Mouse (Mus musculus): ENCODE data around the gene Wdr41.

Gene Wdr41

DNA sequence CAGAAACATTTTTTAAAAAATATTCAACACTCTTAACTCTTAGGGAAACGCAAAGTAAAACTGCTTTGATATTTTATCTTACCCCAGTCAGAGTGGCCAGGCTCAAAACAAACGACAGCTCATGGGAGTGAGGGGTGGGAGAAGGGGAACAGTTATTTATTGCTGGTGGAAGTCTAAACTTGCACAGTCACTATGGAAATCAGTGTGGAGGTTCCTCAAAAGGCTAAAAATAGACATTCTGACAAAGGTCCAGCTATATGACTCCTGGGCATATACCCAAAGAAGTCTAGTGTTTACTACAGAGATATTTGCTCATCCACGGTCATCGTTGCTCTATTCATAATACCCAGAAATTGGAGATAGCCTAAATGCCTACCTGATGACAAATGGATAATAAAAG lies 62.1 kb downstream of the Wdr41 start:
- no peak for DNase-seq

DNA sequence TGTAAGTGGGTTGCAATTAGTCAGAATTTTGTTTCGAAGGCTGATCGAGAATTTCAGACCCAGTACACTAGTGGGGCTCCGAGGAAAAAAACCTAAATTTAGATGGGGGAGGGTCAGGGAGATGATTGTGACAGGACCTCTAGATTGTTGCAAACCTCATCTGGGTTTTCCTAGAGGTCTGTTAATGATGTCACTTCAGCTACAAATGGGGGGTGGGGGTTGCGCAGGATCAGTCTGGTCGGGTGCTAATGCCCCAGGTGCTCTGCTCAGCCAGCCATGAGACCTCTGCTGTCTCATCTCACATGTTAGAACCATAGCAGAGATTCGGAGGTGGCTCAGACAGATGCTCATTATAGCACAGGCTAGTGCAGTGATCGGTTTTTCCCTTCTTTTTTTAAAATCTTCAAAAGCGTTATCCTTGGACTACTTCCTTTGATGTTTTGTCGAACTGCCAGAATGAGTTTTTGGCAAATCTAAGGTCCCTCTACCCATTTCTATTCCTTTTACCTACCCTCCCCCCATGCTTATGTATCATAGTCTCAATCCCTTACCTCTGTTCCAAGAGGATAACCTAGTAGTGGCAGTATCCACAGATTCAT lies 64.1 kb downstream of the Wdr41 start:
- DNase-seq = no peak

DNA sequence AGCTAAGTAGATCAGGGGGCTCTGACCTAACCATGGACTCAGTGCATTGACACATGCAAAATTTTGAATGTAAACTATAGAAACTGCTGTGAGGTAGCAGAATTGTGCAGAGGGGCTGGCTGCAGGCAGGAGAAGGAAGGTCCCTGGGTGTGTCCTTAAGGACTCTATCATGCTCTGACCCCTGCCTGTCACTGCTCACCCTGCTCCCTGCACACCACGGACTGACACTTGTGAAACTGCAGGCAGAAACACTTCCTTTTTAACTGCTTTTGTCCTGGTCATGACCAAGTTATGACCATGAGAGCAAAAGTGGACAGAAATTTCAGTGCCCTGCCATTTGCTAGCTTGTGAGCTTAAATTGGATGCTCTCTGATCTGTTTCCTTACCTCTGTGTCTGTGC lies 68.0 kb downstream of the Wdr41 start:
- DNase-seq = no peak

DNA sequence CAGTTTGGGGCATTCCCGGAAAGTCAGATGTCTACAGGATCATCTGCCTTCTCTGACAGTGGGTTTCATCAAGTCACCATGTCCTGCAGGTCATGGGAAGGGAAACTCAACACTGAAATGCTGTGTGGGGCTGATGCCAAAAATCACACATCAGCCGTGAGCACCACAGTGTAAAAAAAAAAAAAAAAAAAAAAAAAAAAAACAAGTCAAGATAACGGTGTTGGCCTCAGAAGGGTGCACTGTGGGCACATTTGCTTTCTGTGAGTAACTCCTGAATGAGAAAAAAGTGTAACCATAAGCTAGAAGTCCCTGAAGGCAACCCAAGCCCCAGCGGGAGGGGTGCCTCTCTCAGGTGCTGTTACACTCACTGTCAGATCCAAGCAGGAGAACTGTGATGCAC lies 74.3 kb downstream of the Wdr41 start:
- DNase-seq = no peak

DNA sequence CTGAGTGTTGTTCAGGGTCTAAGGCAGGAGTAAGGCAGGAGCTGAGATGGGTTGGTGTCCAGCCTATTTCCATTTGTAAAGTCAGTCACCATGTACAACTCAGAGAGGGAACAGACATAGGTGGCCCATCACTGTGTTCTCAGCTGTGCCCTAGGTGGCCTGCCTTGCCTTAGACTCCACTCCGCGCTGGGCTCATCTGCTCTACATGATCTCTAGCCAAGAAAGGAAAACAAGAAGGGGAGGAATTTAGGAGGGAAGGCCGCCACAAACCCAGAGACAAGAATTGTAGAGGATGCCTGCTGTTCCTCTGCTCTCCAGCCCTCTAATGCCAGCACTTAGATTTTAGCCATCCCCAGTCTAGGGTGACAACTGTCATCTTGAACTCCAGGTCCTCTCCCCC lies 76.3 kb downstream of the Wdr41 start:
- no peak for DNase-seq

DNA sequence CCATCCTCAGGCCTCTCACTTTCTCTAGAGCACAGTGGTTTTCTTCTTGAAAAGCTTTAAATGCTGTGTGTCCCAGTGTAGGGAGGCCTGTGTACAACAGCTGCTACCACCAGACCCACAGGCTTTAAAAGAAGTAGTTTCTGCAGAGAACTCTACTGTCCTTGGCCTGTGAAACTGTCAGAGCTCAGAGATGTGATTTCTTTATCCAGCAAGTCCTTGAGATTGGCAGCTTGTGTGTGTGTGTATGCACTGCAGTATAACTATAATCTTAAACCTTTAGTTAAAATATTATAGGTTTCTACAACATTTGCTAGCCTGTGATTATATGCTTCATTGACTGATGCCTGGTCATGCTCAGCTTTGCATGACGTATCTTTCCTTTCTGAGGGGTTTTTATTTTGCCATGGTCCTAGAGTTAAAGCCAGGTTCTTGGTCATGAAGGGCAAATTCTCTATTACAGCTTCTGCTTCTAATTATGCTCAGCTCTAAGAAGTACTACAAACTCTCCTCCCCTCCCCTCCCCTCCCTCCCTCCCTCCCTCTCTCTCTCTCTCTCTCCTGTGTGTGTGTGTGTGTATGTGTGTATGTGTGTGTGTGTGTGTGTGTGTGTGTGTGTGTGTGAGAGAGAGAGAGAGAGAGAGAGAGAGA lies 79.7 kb downstream of the Wdr41 start:
- no peak for DNase-seq

DNA sequence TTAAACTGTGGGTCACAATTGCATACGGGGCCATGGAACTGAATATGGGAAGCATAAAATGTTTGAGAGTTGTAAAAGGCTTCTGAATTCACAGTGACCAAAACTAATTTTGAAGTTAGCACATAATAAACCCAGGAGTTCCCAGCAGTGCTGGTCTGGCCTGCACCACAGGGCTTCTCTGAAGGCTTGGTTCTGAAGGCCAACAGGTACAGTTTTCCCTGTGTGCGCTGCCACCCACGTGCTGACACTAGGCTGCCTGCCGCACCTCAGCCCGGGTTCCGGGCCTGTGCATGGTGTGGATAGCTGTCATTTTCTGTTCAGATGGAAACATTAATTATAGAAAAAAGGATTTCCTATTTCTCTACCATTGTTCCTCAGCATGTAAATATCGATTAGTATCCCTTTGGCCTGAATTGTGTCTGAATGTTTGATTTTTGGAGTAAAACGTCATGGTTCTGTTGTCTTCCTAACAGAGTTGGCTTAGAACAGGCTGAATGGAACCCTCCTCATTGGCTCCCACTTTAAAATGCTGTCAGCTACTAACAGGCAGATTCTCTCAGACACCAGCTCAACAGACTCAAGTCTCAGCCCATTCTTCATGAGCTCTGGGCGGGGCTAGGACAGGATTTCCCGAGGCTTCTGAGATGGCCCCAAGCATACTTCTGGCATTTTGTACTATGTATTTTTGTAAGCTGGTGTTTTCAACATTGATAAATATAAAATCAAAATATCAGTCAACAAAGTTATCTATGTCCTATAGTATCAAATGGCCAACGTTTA lies 80.5 kb downstream of the Wdr41 start:
- no peak for DNase-seq

DNA sequence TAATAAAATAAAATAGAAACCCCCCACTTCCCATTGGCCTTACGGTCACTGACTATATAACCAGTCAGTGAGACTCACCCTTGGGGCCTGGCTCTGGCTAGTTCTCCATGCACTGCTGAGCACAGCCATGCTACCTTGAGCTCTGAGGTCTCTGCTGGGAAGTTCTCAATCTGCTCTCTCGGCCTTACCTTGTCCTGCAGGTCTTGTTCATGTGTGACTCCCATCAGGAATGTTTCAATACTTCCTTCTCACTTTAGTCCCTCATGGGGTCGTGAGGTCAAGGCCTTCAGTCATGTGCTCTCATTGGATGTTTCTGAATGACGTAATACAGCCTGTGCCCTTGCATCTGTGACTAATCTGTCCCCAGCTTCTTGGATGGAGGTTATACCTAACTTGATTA lies 82.7 kb downstream of the Wdr41 start:
- DNase-seq = no peak

DNA sequence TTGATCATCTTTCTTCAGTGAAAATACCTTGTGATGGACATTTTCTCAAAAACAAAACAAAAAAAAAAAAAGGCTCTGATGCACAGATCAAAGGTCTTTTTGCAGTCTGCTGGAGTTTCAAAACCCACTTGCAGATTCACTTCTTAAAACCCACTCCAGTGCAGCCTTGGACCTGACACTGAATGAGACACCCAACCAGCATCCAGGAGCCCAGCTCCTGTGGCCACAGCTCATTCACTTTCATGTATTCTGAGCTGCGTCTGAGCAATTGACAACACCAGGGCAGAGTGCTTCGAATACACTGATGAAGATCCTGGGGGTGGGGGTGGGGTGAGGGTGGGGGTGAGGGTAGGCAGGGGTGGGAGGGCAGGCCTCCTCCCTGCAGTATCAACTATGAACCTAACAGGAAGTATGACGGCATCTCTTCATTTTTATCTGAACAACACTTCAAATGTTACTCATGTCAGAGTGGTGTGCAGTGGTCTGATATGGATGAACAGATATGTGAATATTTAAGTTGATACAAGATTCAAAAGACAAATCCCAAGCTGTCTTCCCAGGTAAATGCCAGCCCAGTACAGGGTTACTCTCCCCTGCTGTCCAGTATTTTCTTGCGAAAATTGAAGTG lies 87.4 kb downstream of the Wdr41 start:
- no peak for DNase-seq

DNA sequence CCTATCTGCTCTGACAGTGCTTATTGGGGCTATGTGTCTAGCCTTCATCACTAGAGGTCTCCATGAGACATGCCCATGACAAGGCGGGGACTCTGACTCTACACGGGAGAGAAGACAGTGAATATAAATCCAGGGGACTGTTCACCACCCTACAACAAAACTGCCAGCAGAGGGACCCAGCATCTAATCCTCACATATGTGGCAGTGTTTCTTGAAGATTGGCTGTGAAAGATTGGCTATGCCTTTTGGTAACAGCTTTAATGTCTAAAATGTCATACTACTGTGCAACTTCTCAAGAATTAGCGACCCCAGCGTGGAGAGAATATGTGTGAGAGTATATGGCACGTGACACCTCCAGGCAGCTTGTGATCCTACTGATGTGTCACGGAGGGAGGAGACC lies 91.7 kb downstream of the Wdr41 start:
- no peak for DNase-seq

DNA sequence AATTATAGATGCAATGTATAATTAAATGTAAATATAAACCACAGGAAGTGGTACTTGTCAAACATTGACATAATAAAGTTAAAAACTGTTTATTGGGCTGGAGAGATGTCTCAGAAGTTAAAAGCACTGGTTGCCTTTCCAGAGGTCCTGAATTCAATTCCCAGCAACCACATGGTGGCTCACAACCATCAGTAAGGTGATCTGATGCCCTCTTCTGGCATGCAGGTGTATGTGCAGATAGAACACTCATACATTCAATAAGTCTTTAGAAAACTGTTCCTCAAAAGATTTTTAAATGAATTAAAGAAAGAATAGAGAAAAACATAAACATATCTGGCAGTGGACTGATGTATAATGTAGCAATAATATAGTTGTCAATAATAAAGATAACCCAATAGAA lies 94.1 kb downstream of the Wdr41 start:
- no peak for DNase-seq

All from thymus, postnatal 4 days (tissue).